Mouse (Mus musculus) adipocyte (in vitro differentiated cells): ENCODE measurements around the gene Frrs1l.
A peak's percentile ranks its signal among the peaks of the same experiment; 100 is the strongest.

Experiments
- DNase-seq: peaks from one replicate; pipeline ENCODE4 v3.0.0-alpha.2; 2016; ENCODE audit warnings: low spot score

Gene Frrs1l

GRCm38 (mm10) chr4:56990215-56990584 lies at the start of gene Frrs1l:
Gene Frrs1l, minus strand, starts transcription at chr4:56990391.
- no peak for DNase-seq

- no peak for DNase-seq
These were observed 49.2 kb upstream of the Frrs1l start for GRCm38 (mm10) chr4:57039127-57040031.

GRCm38 (mm10) chr4:57037554-57037953 lies 47.4 kb upstream of the Frrs1l start:
- DNase-seq, result no peak

- DNase-seq, result no peak
These were observed 44.0 kb upstream of the Frrs1l start for GRCm38 (mm10) chr4:57034169-57034568.

- no peak for DNase-seq
These were observed 41.2 kb upstream of the Frrs1l start for GRCm38 (mm10) chr4:57031440-57031839.

- no peak for DNase-seq
These were observed 37.8 kb upstream of the Frrs1l start for GRCm38 (mm10) chr4:57027954-57028353.

GRCm38 (mm10) chr4:57023527-57023926 lies 33.3 kb upstream of the Frrs1l start:
- DNase-seq, result no peak

GRCm38 (mm10) chr4:57021288-57021687 lies 31.1 kb upstream of the Frrs1l start:
- no peak for DNase-seq

- peak; percentile 69 for DNase-seq
These were observed 27.0 kb upstream of the Frrs1l start for GRCm38 (mm10) chr4:57017229-57017628.

- DNase-seq, result no peak
These were observed 26.4 kb upstream of the Frrs1l start for GRCm38 (mm10) chr4:57016366-57017171.

GRCm38 (mm10) chr4:57015032-57015431 lies 24.8 kb upstream of the Frrs1l start:
- no peak for DNase-seq

GRCm38 (mm10) chr4:57011454-57012046 lies 21.4 kb upstream of the Frrs1l start:
- no peak for DNase-seq

- DNase-seq, result no peak
These were observed 20.7 kb upstream of the Frrs1l start for GRCm38 (mm10) chr4:57010919-57011318.

- DNase-seq, result no peak
These were observed 20.2 kb upstream of the Frrs1l start for GRCm38 (mm10) chr4:57010425-57010824.

- DNase-seq, result no peak
These were observed 17.5 kb upstream of the Frrs1l start for GRCm38 (mm10) chr4:57007717-57008116.

- no peak for DNase-seq
These were observed 14.8 kb upstream of the Frrs1l start for GRCm38 (mm10) chr4:57005011-57005410.

GRCm38 (mm10) chr4:57003886-57004285 lies 13.7 kb upstream of the Frrs1l start:
- no peak for DNase-seq

- no peak for DNase-seq
These were observed 12.6 kb upstream of the Frrs1l start for GRCm38 (mm10) chr4:57002751-57003150.

GRCm38 (mm10) chr4:57001437-57001836 lies 11.2 kb upstream of the Frrs1l start:
- no peak for DNase-seq

GRCm38 (mm10) chr4:56993331-56993730 lies 3.1 kb upstream of the Frrs1l start:
- DNase-seq, result no peak

- DNase-seq, result no peak
These were observed 1.8 kb upstream of the Frrs1l start for GRCm38 (mm10) chr4:56991951-56992350.

GRCm38 (mm10) chr4:56989431-56990214 lies 568 bp downstream of the Frrs1l start:
- DNase-seq, result no peak
